Mouse (Mus musculus) liver, embryonic 13.5 days (tissue): ENCODE measurements at regions not wholly inside any gene's neighbourhood (a gene's known extent, or its start where the extent isn't known, plus 50 kb on each side); places are given as distances from the start of the nearest gene placed in this dataset.
A peak's percentile ranks its signal among the peaks of the same experiment; 100 is the strongest.

Experiments
- ATAC-seq: fragments of 200-750 bp; cut with Nextera tagmentation; 2 replicates; pipeline ENCODE4 v1.8.0; 2017; ENCODE audit warnings: low read depth, mild to moderate bottlenecking, moderate number of reproducible peaks, moderate library complexity
- DNase-seq: peaks from one replicate; pipeline ENCODE4 v3.0.0; 2022
- H3K27ac ChIP-seq: fragments of 300-500 bp; sonication (generic); 2 replicates; pipeline ENCODE4 v1.5.1; 2015; ENCODE audit warnings: moderate library complexity, mild to moderate bottlenecking, inconsistent platforms
- H3K27me3 ChIP-seq: fragments of 300-500 bp; sonication (generic); 2 replicates; pipeline ENCODE4 v1.6.1; 2015; ENCODE audit warnings: mild to moderate bottlenecking, inconsistent platforms
- H3K36me3 ChIP-seq: fragments of 300-500 bp; sonication (generic); 2 replicates; pipeline ENCODE4 v1.6.1; 2015; ENCODE audit warnings: mild to moderate bottlenecking, inconsistent platforms
- H3K4me1 ChIP-seq: fragments of 300-500 bp; sonication (generic); replicated peaks from 2 replicates; pipeline ENCODE4 v1.6.1; 2015; ENCODE audit warnings: inconsistent platforms
- H3K4me2 ChIP-seq: fragments of 300-500 bp; sonication (generic); 2 replicates; pipeline ENCODE4 v1.6.1; 2015; ENCODE audit warnings: inconsistent platforms, mild to moderate bottlenecking, moderate library complexity
- H3K4me3 ChIP-seq: fragments of 300-500 bp; sonication (generic); replicated peaks from 2 replicates; pipeline ENCODE4 v1.5.1; 2015; ENCODE audit warnings: mild to moderate bottlenecking, inconsistent platforms
- H3K9ac ChIP-seq: fragments of 300-500 bp; sonication (generic); 2 replicates; pipeline ENCODE4 v1.6.1; 2015; ENCODE audit warnings: mild to moderate bottlenecking, inconsistent platforms
- H3K9me3 ChIP-seq: fragments of 300-500 bp; sonication (generic); replicated peaks from 2 replicates; pipeline ENCODE4 v1.6.1; 2016; ENCODE audit warnings: inconsistent platforms
- WGBS: fragments of 180-500 bp; shearing (Covaris S2); methylation state at CpG from one replicate; pipeline ENCODE4 v1.1.7; 2015; ENCODE audit not compliant: insufficient replicate concordance; 5-methylcytosine and 5-hydroxymethylcytosine counted together

GRCm38 (mm10) chr2:61453490-61454281, 124.7 kb upstream of the Tank start:
- Histone ChIP-seq H3K4me2 (peak overlapping the region; percentile 39; the same call in 1 of the 2 replicates), H3K9me3 (no peaks in the 10 kb centered on the region), H3K27me3 (0 out of 2 replicates have a peak, but pooled peaks cover 3% of the 10 kb centered on the region), H3K27ac (no peak overlapping the region), H3K4me3 (0 out of 2 replicates have a peak overlapping the region, but pooled peaks have one; percentile 22), H3K36me3 (no peaks in the 10 kb centered on the region), H3K4me1 (no peaks in the 10 kb centered on the region), H3K9ac (no peak overlapping the region)
- no peak for ATAC-seq
- DNase-seq: no peak
- WGBS: 60% methylated on average over 14 of the region's 14 CpGs

- ATAC-seq (no peak), DNase-seq (no peak)
- H3K4me1 ChIP-seq: no peaks in the 10 kb centered on the region
- H3K4me2 ChIP-seq: no peak overlapping the region
- no peak overlapping the region for H3K9ac ChIP-seq
- H3K27ac ChIP-seq: no peak overlapping the region
- 66% methylated on average over 1 of the region's 1 CpGs for WGBS
- no peak overlapping the region for H3K4me3 ChIP-seq
- no peaks in the 10 kb centered on the region for H3K9me3 ChIP-seq
- H3K36me3 ChIP-seq: no peaks in the 10 kb centered on the region
- 0 out of 2 replicates have a peak, but pooled peaks cover 3% of the 10 kb centered on the region for H3K27me3 ChIP-seq
Measured at GRCm38 (mm10) chr2:61452581-61452980, 125.8 kb upstream of the Tank start.

GRCm38 (mm10) chr2:61450731-61451130, 127.7 kb upstream of the Tank start:
- Histone ChIP-seq H3K4me3 (no peak overlapping the region), H3K9me3 (no peaks in the 10 kb centered on the region), H3K27me3 (0 out of 2 replicates have a peak, but pooled peaks cover 3% of the 10 kb centered on the region), H3K27ac (no peak overlapping the region), H3K9ac (no peak overlapping the region), H3K4me1 (no peaks in the 10 kb centered on the region), H3K4me2 (no peak overlapping the region), H3K36me3 (no peaks in the 10 kb centered on the region)
- no peak for ATAC-seq
- DNase-seq: no peak
- 29% methylated on average over 3 of the region's 3 CpGs for WGBS

GRCm38 (mm10) chr2:61436591-61436990, 141.8 kb upstream of the Tank start:
- H3K36me3 ChIP-seq: no peaks in the 10 kb centered on the region
- H3K4me1 ChIP-seq: no peaks in the 10 kb centered on the region
- H3K27me3 ChIP-seq: no peaks in the 10 kb centered on the region
- WGBS: 41% methylated on average over 3 of the region's 3 CpGs
- DNase-seq: no peak
- no peak overlapping the region for H3K4me2 ChIP-seq
- no peak overlapping the region for H3K4me3 ChIP-seq
- H3K27ac ChIP-seq: no peak overlapping the region
- no peak overlapping the region for H3K9ac ChIP-seq
- ATAC-seq: no peak
- H3K9me3 ChIP-seq: no peaks in the 10 kb centered on the region

- H3K27ac ChIP-seq: no peak overlapping the region
- no peak overlapping the region for H3K4me3 ChIP-seq
- WGBS: 86% methylated on average over 7 of the region's 7 CpGs
- H3K4me1 ChIP-seq: peaks cover 4% of the 10 kb centered on the region
- no peak overlapping the region for H3K9ac ChIP-seq
- H3K36me3 ChIP-seq: no peaks in the 10 kb centered on the region
- ATAC-seq (no peak), DNase-seq (no peak)
- no peaks in the 10 kb centered on the region for H3K9me3 ChIP-seq
- no peaks in the 10 kb centered on the region for H3K27me3 ChIP-seq
- H3K4me2 ChIP-seq: no peak overlapping the region
Measured at GRCm38 (mm10) chr2:61407881-61408280, 170.5 kb upstream of the Tank start.

GRCm38 (mm10) chr2:61406104-61406751, 172.2 kb upstream of the Tank start:
- no peak overlapping the region for H3K4me3 ChIP-seq
- no peaks in the 10 kb centered on the region for H3K36me3 ChIP-seq
- ATAC-seq (no peak), DNase-seq (no peak)
- H3K9ac ChIP-seq: no peak overlapping the region
- H3K27me3 ChIP-seq: no peaks in the 10 kb centered on the region
- peaks cover 14% of the 10 kb centered on the region for H3K4me1 ChIP-seq
- 70% methylated on average over 8 of the region's 8 CpGs for WGBS
- no peak overlapping the region for H3K27ac ChIP-seq
- H3K9me3 ChIP-seq: no peaks in the 10 kb centered on the region
- no peak overlapping the region for H3K4me2 ChIP-seq

- no peak overlapping the region for H3K4me2 ChIP-seq
- H3K36me3 ChIP-seq: no peaks in the 10 kb centered on the region
- no peak overlapping the region for H3K9ac ChIP-seq
- 52% methylated on average over 4 of the region's 4 CpGs for WGBS
- no peaks in the 10 kb centered on the region for H3K27me3 ChIP-seq
- no peaks in the 10 kb centered on the region for H3K9me3 ChIP-seq
- no peak overlapping the region for H3K27ac ChIP-seq
- ATAC-seq: no peak
- no peak overlapping the region for H3K4me3 ChIP-seq
- peaks cover 21% of the 10 kb centered on the region for H3K4me1 ChIP-seq
- no peak for DNase-seq
Measured at GRCm38 (mm10) chr2:61405261-61405660, 173.1 kb upstream of the Tank start.

GRCm38 (mm10) chr2:61402588-61403487, 175.5 kb upstream of the Tank start:
- no peak overlapping the region for H3K27ac ChIP-seq

GRCm38 (mm10) chr2:61401636-61402587, 176.5 kb upstream of the Tank start:
- Histone ChIP-seq H3K27me3 (no peaks in the 10 kb centered on the region), H3K9me3 (no peaks in the 10 kb centered on the region), H3K4me3 (peak overlapping the region; percentile 46), H3K9ac (peak overlapping the region; percentile 39), H3K4me2 (peak overlapping the region; percentile 69), H3K4me1 (peaks cover 21% of the 10 kb centered on the region), H3K27ac (0 out of 2 replicates have a peak overlapping the region, but pooled peaks have one; percentile 18), H3K36me3 (no peaks in the 10 kb centered on the region)
- ATAC-seq: 0 out of 2 replicates have a peak, but pooled peaks have one; percentile 36
- peak; percentile 16 for DNase-seq
- 2% methylated on average over 21 of the region's 21 CpGs for WGBS

More at GRCm38 (mm10) chr2:61402588-61403487, 175.5 kb upstream of the Tank start:
- WGBS: 9% methylated on average over 15 of the region's 15 CpGs
- H3K36me3 ChIP-seq: no peaks in the 10 kb centered on the region
- H3K9me3 ChIP-seq: no peaks in the 10 kb centered on the region
- H3K4me3 ChIP-seq: peak overlapping the region; percentile 46
- peak overlapping the region; percentile 69 for H3K4me2 ChIP-seq
- ATAC-seq (no peak), DNase-seq (no peak)
- H3K27me3 ChIP-seq: no peaks in the 10 kb centered on the region
- peaks cover 21% of the 10 kb centered on the region for H3K4me1 ChIP-seq
- no peak overlapping the region for H3K9ac ChIP-seq

GRCm38 (mm10) chr2:61398633-61399032, 179.8 kb upstream of the Tank start:
- WGBS: 70% methylated on average over 9 of the region's 9 CpGs
- Histone ChIP-seq H3K4me1 (peaks cover 21% of the 10 kb centered on the region), H3K27me3 (no peaks in the 10 kb centered on the region), H3K4me3 (no peak overlapping the region), H3K4me2 (no peak overlapping the region), H3K9me3 (no peaks in the 10 kb centered on the region), H3K36me3 (no peaks in the 10 kb centered on the region), H3K9ac (no peak overlapping the region), H3K27ac (no peak overlapping the region)
- no peak for ATAC-seq
- DNase-seq: no peak
